Mouse (Mus musculus) E14TG2a.4 (cell line): Measurements from ENCODE around the gene 4931428F04Rik.
A peak's percentile ranks its signal among the peaks of the same experiment; 100 is the strongest.
"Not testable (repeated sequence)": the region's sequence is repeated elsewhere in the genome, so short reads cannot be mapped to it uniquely, and the experiment has no call there.

Experiments
- H3K27me3 ChIP-seq: 2 replicates; pipeline ENCODE4 v1.6.1; 2014; ENCODE audit warnings: low read length, control low read depth; ENCODE audit not compliant: insufficient read depth
- H3K36me3 ChIP-seq: 2 replicates; pipeline ENCODE4 v1.6.1; 2014; ENCODE audit warnings: low read length, control low read depth; ENCODE audit not compliant: insufficient read depth
- H3K4me1 ChIP-seq: replicated peaks from 2 replicates; pipeline ENCODE4 v1.6.1; 2014; ENCODE audit warnings: low read depth, low read length, control low read depth
- H3K4me3 ChIP-seq: replicated peaks from 2 replicates; pipeline ENCODE4 v1.5.1; 2014; ENCODE audit warnings: mild to moderate bottlenecking, low read length
- H3K9me3 ChIP-seq: 2 replicates; pipeline ENCODE4 v1.6.1; 2014; ENCODE audit warnings: low read length, control low read depth
- CTCF ChIP-seq: conservative IDR thresholded peaks from 2 replicates; pipeline ENCODE4 v1.5.1; 2014; ENCODE audit warnings: low read length
- NANOG ChIP-seq: IDR thresholded peaks from 2 replicates; pipeline ENCODE4 v1.6.1; 2014; ENCODE audit warnings: borderline replicate concordance, low read length, mixed read lengths
- POU5F1 ChIP-seq: IDR thresholded peaks from 2 replicates; pipeline ENCODE4 v1.6.1; 2014; ENCODE audit warnings: low read length, borderline replicate concordance

4931428F04Rik gene

DNA sequence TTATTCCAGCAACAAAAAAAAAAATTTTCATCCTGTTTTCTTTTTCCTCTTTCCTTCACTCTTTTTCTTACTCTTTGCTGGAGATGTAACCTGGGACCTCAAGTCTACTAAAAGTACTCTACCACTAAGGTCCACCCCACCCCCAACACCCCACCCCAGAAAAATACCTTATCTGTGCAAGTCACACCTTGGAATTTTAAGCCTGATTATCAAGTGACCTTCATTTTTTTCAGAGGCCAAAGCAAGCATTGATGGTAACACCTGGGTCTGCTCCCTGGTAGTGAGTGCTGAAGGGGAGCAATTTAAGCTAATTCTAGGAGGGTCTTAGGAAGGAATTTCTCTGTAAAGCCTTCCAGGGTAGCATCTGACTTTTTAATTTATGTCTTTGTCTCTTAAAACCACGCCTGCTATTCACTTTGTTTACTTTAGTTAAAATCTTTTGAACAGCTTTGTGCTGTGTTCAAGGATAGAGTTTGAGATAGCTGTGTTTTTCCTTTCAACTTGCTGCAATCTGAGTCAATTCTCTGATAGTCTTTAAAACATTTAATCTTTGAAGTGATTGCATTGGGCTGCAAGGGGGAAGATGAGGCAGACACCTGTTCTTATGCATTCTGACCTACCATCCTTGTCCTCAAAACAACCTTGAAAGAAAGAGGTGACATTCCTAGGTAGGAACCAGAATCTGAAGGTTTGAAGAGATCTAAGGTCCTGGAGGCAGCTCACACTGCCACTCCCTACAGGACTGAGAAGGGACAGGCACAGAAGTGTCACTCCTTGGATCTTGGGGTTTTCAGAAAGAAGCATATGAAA is 56.3 kb downstream of the 4931428F04Rik start:
- peaks cover 97% of the 10 kb centered on the region for H3K4me1 ChIP-seq
- H3K36me3 ChIP-seq: peaks cover 56% of the 10 kb centered on the region
- H3K4me3 ChIP-seq: 0 out of 2 replicates have a peak overlapping the region, but pooled peaks have one; percentile 5
- peak; percentile 72; the same call in 1 of the 2 replicates for TF ChIP-seq NANOG
- no peak for TF ChIP-seq CTCF
- no peak for TF ChIP-seq POU5F1
- H3K9me3 ChIP-seq: no peaks in the 10 kb centered on the region
- no peaks in the 10 kb centered on the region for H3K27me3 ChIP-seq

DNA sequence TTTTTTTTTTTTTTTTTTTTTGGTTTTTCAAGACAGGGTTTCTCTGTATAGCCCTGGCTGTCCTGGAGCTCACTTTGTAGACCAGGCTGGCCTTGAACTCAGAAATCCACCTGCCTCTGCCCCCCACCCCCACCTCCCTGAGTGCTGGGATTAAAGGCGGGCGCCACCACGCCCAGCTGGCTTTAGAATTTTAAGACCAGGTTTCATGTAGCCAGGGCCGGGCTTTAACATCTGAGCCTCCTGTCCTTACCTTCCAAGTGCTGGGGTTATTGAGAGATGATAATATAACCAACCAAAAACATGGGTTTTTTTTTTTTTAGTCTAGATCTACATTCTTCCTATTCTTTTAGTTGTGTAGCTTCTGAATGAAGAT is 57.4 kb downstream of the 4931428F04Rik start:
- H3K36me3 ChIP-seq: peaks cover 53% of the 10 kb centered on the region

DNA sequence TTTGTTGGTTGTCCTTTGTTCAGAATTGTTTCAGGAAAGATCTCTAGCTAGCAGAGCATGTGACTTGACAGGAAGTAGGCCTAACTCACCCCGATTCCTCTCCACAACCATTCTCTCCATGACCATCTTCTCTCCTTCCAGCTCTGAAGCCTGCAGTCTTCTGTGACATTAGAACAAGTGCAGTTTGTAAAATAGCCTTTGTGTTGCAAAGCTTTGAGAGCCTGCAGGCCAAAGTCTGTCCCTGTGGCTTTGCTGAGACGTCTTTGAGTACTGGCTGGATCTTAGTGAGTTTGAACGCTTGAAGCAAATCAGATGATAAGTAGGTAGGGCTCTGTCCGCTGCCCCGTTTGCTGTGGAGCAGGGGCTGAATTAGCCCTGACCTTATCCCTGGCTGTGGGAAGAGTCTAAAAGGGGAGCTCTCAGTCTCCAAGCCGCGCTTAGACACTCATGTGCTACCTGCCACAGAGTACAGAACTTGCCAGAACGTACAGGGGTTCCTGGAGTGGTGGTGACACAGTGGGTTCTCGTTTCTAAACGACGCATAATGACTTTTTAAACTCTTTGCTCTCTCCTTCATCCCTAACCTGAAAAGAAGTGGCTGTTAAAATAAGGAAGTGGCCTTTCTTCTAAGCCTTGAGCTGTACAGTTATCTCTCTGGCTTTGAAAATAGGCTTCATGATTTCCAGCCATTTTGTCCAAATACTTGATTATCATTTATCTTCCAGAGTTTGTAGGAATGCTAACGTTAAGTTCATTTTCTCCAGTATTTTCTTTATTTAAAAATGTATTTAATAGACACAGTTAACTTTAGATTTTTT is 58.0 kb downstream of the 4931428F04Rik start:
- Histone ChIP-seq H3K27me3 (no peaks in the 10 kb centered on the region), H3K4me1 (peaks cover 97% of the 10 kb centered on the region), H3K9me3 (no peaks in the 10 kb centered on the region), H3K4me3 (peak overlapping the region; percentile 46), H3K36me3 (peaks cover 49% of the 10 kb centered on the region)
- TF ChIP-seq POU5F1 (no peak), NANOG (peak; percentile 14; the same call in 1 of the 2 replicates)

More for the DNA sequence above, 57.4 kb downstream of the 4931428F04Rik start:
- H3K4me1 ChIP-seq: peaks cover 97% of the 10 kb centered on the region
- H3K27me3 ChIP-seq, H3K9me3 ChIP-seq: not testable (repeated sequence)
- H3K4me3 ChIP-seq: peak overlapping the region; percentile 5; the same call in 1 of the 2 replicates
